Mouse (Mus musculus): ENCODE measurements at regions not wholly inside any gene's neighbourhood (a gene's known extent, or its start where the extent isn't known, plus 50 kb on each side); places are given as distances from the start of the nearest gene placed in this dataset.

DNA sequence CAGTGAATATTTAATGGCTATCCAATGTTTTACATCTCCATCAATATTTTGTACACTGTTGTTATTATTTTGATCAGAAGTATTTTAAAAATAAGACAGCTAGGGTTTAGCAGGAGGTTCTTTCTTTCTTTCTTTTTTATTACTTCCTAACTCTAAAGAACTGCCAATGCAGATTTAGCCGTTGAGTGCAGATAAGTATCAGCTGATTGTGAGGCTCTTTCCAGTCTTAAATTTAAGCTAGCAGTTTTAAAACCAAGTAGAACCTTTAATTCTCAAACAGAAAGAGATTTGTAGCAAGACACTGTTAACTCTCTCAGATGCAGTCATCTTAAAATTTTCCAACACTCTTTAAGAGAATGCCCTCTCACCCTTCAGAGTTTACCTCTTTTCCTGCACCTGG lies 445.4 kb upstream of the Nova1 start:
- no peak for TF ChIP-seq ZC3H11A (IDR thresholded peaks at IDR 0.05; ENCODE audit: borderline replicate concordance, low read depth, low read length)
- TF ChIP-seq HCFC1 (IDR thresholded peaks at IDR 0.05; ENCODE audit: borderline replicate concordance, insufficient read depth, low read length), result no peak

Data from ES-E14 (cell line).